Mouse (Mus musculus): ENCODE results near the gene Grin2a. TPM values are rescaled to one million over a fixed set of nuclear protein-coding genes. Genes with fewer than 3 reads are reported as not detected.

The Grin2a gene
- polyA plus RNA-seq, 1 experiment from 2014 or later = 3.6 TPM

DNA sequence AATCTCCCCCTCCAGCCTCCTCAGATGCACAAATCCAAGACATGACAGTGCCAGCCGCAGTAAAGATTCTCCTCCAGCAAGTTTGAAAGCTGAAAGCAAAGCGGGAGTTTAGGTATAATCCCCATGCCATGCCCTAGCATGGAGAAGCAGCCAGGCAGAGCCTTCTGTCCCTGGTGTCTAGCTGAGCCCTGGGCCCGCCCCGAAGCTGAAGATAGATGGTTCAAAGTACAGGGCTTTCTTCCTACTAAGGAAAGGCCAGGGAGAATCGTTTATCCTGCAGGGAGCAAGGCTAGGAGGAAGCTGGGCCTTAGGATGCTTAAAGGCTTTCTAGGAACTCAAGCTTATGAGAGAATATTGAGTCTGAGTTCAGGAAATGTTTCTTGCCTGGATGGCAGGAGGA, 50.5 kb downstream of the Grin2a start:
- Histone ChIP-seq H3K27ac (ENCODE audit: low read length) (no peak overlapping the region), H3K4me2 (ENCODE audit: low read length) (no peak overlapping the region), H3K9me3 (ENCODE audit: control insufficient read depth, low read length) (no peaks in the 10 kb centered on the region), H3K27me3 (replicated peaks; ENCODE audit: control insufficient read depth, insufficient read depth, low read length) (0 out of 2 replicates have a peak, but pooled peaks cover 2% of the 10 kb centered on the region), H3K4me1 (replicated peaks; ENCODE audit: control insufficient read depth, insufficient read depth, low read length) (no peaks in the 10 kb centered on the region), H3K9ac (replicated peaks; ENCODE audit: low read depth, low read length) (no peak overlapping the region), H3K4me3 (replicated peaks; ENCODE audit: low read length) (no peak overlapping the region), H3K36me3 (ENCODE audit: control insufficient read depth, insufficient read depth) (no peaks in the 10 kb centered on the region)
- no peak for ATAC-seq
- 76% methylated on average over 5 of the region's 5 CpGs for WGBS

DNA sequence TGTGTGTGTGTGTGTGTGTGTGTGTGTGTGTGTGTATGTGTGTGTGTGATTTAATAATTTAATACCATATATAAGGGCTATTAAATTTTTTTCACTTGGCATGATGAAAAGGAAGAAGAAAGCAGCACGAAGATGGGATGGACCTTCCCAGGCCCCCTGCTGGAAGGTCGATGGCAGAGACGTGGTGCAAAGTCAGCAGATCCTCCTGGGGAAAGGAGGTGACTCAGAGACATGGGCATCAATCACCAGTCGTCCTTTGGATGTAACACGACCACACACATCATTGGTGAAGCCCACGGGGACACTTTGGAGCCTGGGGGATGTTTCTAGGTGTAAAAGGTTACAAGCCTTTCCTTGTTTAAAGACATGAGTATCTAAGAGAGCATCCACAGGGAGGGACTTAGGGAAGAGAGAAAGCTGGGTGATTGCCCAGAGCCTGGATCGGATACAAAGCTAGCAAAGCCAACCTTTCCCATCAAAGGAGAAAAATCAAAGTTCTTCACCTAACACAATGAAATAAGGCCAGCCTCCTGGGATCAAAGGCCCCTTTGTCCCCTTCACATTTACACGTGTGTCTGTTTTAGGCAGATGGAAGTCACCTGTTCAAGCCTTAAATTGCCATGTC, 53.9 kb downstream of the Grin2a start:
- no peak overlapping the region for H3K27ac ChIP-seq (ENCODE audit: low read length)
- WGBS = 59% methylated on average over 8 of the region's 8 CpGs
- no peaks in the 10 kb centered on the region for H3K36me3 ChIP-seq (ENCODE audit: control insufficient read depth, insufficient read depth)
- no peak for ATAC-seq
- H3K4me2 ChIP-seq (ENCODE audit: low read length) = no peak overlapping the region
- H3K9ac ChIP-seq (replicated peaks; ENCODE audit: low read depth, low read length) = no peak overlapping the region
- H3K4me3 ChIP-seq (replicated peaks; ENCODE audit: low read length) = no peak overlapping the region
- H3K4me1 ChIP-seq (replicated peaks; ENCODE audit: control insufficient read depth, insufficient read depth, low read length) = no peaks in the 10 kb centered on the region
- H3K9me3 ChIP-seq (ENCODE audit: control insufficient read depth, low read length) = no peaks in the 10 kb centered on the region
- H3K27me3 ChIP-seq (replicated peaks; ENCODE audit: control insufficient read depth, insufficient read depth, low read length) = no peaks in the 10 kb centered on the region

DNA sequence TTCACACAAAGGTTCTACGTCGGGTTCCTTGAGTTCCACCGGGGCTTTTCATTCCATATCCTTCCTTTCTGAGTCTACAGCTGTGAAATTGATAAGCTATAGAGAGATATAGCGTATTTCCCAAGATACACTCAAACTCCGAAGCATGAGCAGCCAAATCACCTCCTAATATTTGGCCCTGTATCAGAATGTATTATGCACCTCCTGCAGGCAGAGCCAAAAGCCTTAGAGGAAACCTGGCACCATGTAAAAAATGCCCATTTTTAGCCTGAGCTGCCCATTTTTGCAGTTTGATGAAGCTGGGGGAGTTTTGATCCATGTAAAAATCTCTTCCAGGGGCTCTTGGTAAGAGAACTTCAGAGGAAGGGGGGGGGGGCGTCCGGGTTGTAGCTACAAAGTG, 54.6 kb downstream of the Grin2a start:
- Histone ChIP-seq H3K36me3 (ENCODE audit: control insufficient read depth, insufficient read depth) (no peaks in the 10 kb centered on the region), H3K27me3 (replicated peaks; ENCODE audit: control insufficient read depth, insufficient read depth, low read length) (no peaks in the 10 kb centered on the region), H3K9me3 (ENCODE audit: control insufficient read depth, low read length) (no peaks in the 10 kb centered on the region), H3K27ac (ENCODE audit: low read length) (no peak overlapping the region), H3K4me3 (replicated peaks; ENCODE audit: low read length) (no peak overlapping the region), H3K4me2 (ENCODE audit: low read length) (no peak overlapping the region), H3K9ac (replicated peaks; ENCODE audit: low read depth, low read length) (no peak overlapping the region), H3K4me1 (replicated peaks; ENCODE audit: control insufficient read depth, insufficient read depth, low read length) (no peaks in the 10 kb centered on the region)
- ATAC-seq = no peak
- WGBS = 87% methylated on average over 7 of the region's 7 CpGs

DNA sequence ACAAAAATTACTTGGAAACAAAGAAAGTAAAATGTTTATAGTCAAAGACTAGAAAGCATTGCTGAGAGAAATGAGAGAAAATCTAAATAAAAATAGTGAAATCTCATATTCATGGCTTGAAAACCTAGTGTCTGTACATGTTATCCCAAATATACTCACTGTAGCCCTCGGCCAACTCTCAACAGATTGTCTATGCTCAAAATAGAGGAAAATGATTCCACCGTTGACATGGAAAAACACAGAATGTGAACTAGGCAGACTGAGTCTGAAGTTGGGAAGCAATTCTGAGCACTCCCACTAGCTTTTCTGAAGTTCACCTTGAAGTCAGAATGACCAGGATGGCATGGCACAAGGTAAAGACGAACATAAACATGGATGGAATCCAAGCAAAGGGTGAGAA, 84.7 kb downstream of the Grin2a start:
- ATAC-seq = no peak

DNA sequence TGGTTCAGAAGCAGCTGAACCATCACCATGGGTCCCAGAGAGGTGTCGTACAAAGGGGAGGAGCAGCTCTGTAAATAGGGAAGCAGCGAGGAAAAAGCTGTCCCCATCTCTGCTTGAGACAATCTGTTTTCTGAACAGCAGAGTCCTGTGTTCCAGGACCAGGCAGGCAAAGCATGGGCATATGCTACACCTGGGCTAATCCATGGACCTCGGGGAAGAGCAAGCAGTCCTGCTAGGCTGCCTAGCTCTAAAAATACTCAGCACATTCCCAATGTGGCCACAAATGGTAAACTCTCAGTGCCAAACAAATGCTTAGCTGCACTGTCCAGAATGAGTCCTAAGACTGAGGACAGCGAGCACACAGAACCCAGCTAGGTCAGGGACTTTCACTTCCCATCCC, 86.1 kb downstream of the Grin2a start:
- H3K9ac ChIP-seq (replicated peaks; ENCODE audit: low read depth, low read length) = no peak overlapping the region
- H3K4me2 ChIP-seq (ENCODE audit: low read length) = no peak overlapping the region
- no peak overlapping the region for H3K4me3 ChIP-seq (replicated peaks; ENCODE audit: low read length)
- no peaks in the 10 kb centered on the region for H3K4me1 ChIP-seq (replicated peaks; ENCODE audit: control insufficient read depth, insufficient read depth, low read length)
- no peaks in the 10 kb centered on the region for H3K27me3 ChIP-seq (replicated peaks; ENCODE audit: control insufficient read depth, insufficient read depth, low read length)
- ATAC-seq = no peak
- H3K9me3 ChIP-seq (ENCODE audit: control insufficient read depth, low read length) = no peaks in the 10 kb centered on the region
- no peak overlapping the region for H3K27ac ChIP-seq (ENCODE audit: low read length)
- WGBS = 83% methylated on average over 4 of the region's 4 CpGs
- H3K36me3 ChIP-seq (ENCODE audit: control insufficient read depth, insufficient read depth) = no peaks in the 10 kb centered on the region

More for the DNA sequence above, 84.7 kb downstream of the Grin2a start:
- H3K4me1 ChIP-seq (replicated peaks; ENCODE audit: control insufficient read depth, insufficient read depth, low read length) = no peaks in the 10 kb centered on the region
- no peak overlapping the region for H3K4me2 ChIP-seq (ENCODE audit: low read length)
- H3K4me3 ChIP-seq (replicated peaks; ENCODE audit: low read length) = no peak overlapping the region
- H3K36me3 ChIP-seq (ENCODE audit: control insufficient read depth, insufficient read depth) = no peaks in the 10 kb centered on the region
- H3K27me3 ChIP-seq (replicated peaks; ENCODE audit: control insufficient read depth, insufficient read depth, low read length) = no peaks in the 10 kb centered on the region
- H3K27ac ChIP-seq (ENCODE audit: low read length) = no peak overlapping the region
- no peak overlapping the region for H3K9ac ChIP-seq (replicated peaks; ENCODE audit: low read depth, low read length)
- H3K9me3 ChIP-seq (ENCODE audit: control insufficient read depth, low read length) = no peaks in the 10 kb centered on the region
- 81% methylated on average over 3 of the region's 3 CpGs for WGBS

DNA sequence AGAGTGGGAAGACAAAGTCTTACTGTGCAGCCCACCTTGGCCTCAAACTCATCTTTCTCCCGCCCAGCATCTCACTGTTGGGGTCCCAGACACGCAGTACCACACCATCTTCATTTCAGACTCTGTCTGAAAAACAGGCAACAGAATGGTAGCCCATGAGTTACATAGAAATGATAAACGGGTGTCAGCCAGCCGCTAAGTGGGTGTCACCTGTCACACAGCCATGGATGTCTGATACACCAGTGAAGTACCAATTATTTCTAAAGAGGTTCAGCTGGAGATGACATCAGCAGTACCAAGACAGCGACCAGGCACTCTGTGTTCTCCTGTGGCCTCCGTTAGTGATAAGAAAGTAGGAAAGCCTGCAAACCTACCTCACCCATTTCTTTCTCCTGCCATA, 90.9 kb downstream of the Grin2a start:
- no peaks in the 10 kb centered on the region for H3K27me3 ChIP-seq (replicated peaks; ENCODE audit: control insufficient read depth, insufficient read depth, low read length)
- WGBS = 84% methylated on average over 6 of the region's 6 CpGs
- H3K27ac ChIP-seq (ENCODE audit: low read length) = no peak overlapping the region
- H3K4me2 ChIP-seq (ENCODE audit: low read length) = no peak overlapping the region
- H3K36me3 ChIP-seq (ENCODE audit: control insufficient read depth, insufficient read depth) = no peaks in the 10 kb centered on the region
- H3K4me3 ChIP-seq (replicated peaks; ENCODE audit: low read length) = no peak overlapping the region
- H3K9ac ChIP-seq (replicated peaks; ENCODE audit: low read depth, low read length) = no peak overlapping the region
- H3K4me1 ChIP-seq (replicated peaks; ENCODE audit: control insufficient read depth, insufficient read depth, low read length) = no peaks in the 10 kb centered on the region
- ATAC-seq = no peak
- H3K9me3 ChIP-seq (ENCODE audit: control insufficient read depth, low read length) = no peaks in the 10 kb centered on the region

DNA sequence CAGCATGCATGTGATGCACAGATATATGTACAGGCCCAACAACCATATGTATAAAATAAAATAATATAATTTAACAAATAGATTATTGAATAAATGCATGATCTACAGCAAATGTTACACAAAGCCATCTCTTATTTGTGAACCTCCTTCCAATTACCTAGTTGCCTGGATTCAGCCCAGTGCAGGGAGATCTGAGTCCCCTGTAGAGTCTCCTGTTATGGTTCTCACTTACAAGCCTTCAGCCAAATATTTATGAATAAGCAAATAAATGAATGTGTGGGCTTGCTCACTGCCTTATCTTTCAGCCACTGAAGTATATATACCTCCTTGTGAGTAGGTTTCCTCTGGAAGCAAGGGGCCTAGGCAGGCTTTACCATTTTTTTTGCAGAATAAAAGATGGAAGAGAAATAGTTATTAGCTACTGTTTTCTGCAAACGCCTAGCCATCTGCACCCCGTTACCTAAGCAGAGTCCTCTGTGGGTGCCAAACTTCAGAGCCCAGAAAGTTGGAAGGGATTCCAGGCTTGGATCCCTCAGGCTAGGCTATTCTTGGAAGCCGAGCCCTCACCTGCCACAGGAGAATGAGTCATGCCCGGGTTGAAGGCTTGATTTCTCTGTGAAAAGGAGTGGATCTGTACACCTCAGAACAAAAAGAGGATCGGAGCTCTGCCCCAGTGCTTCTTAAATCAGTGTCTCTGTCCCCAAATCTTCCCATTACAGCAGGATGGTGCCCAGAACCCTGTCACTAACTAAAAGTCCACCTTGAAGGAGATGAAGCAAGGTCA, 92.5 kb downstream of the Grin2a start:
- no peaks in the 10 kb centered on the region for H3K9me3 ChIP-seq (ENCODE audit: control insufficient read depth, low read length)
- WGBS = 75% methylated on average over 5 of the region's 5 CpGs

DNA sequence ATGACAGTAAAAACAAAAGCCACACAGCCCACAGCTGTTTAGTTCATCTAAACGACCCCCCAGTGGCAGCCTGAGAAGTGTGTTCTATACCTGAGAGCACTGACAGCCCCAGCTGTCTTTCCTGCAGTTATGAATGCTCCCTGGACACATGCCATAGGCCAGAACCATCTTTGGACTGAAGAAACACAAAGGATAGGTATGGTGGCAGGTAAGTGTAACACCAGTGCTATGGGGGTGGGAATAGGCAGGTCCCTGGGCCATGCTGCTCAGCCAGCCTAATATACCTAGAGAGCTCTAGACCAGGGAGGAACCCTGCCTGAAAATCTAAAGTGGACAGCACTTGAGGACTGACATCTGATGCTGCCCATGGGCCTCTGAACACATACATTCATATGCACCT, 93.9 kb downstream of the Grin2a start:
- no peak overlapping the region for H3K4me2 ChIP-seq (ENCODE audit: low read length)
- no peaks in the 10 kb centered on the region for H3K36me3 ChIP-seq (ENCODE audit: control insufficient read depth, insufficient read depth)
- H3K4me3 ChIP-seq (replicated peaks; ENCODE audit: low read length) = no peak overlapping the region
- no peaks in the 10 kb centered on the region for H3K4me1 ChIP-seq (replicated peaks; ENCODE audit: control insufficient read depth, insufficient read depth, low read length)
- no peaks in the 10 kb centered on the region for H3K9me3 ChIP-seq (ENCODE audit: control insufficient read depth, low read length)
- no peak for ATAC-seq
- no peak overlapping the region for H3K27ac ChIP-seq (ENCODE audit: low read length)
- no peaks in the 10 kb centered on the region for H3K27me3 ChIP-seq (replicated peaks; ENCODE audit: control insufficient read depth, insufficient read depth, low read length)
- no peak overlapping the region for H3K9ac ChIP-seq (replicated peaks; ENCODE audit: low read depth, low read length)
- 38% methylated on average over 1 of the region's 1 CpGs for WGBS

More for the DNA sequence above, 92.5 kb downstream of the Grin2a start:
- ATAC-seq = no peak
- H3K27ac ChIP-seq (ENCODE audit: low read length) = no peak overlapping the region
- H3K4me2 ChIP-seq (ENCODE audit: low read length) = no peak overlapping the region
- no peak overlapping the region for H3K4me3 ChIP-seq (replicated peaks; ENCODE audit: low read length)
- H3K27me3 ChIP-seq (replicated peaks; ENCODE audit: control insufficient read depth, insufficient read depth, low read length) = no peaks in the 10 kb centered on the region
- H3K4me1 ChIP-seq (replicated peaks; ENCODE audit: control insufficient read depth, insufficient read depth, low read length) = no peaks in the 10 kb centered on the region
- H3K9ac ChIP-seq (replicated peaks; ENCODE audit: low read depth, low read length) = no peak overlapping the region
- no peaks in the 10 kb centered on the region for H3K36me3 ChIP-seq (ENCODE audit: control insufficient read depth, insufficient read depth)

DNA sequence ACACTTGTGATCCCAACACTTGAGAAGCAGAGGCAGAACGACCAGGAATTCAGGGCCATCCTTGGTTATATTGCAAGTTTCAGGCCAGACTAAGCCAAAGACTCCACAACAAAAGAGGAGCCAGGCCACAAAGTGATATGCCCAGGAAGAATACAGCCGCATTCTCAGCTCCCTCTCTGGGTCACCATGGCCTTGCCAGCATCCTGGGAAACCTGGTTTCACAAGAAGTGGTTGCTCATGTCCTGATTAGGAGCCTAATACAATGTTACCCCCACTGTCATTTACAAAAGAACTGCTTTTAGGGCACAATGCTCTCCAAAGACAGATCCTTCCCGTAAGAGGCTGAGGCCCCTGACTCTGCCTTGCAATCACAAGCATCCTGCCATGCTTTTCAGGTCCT, 94.4 kb downstream of the Grin2a start:
- no peaks in the 10 kb centered on the region for H3K36me3 ChIP-seq (ENCODE audit: control insufficient read depth, insufficient read depth)

More for the DNA sequence above, 94.4 kb downstream of the Grin2a start:
- no peak overlapping the region for H3K27ac ChIP-seq (ENCODE audit: low read length)
- H3K9me3 ChIP-seq (ENCODE audit: control insufficient read depth, low read length) = no peaks in the 10 kb centered on the region
- ATAC-seq = no peak
- H3K4me3 ChIP-seq (replicated peaks; ENCODE audit: low read length) = no peak overlapping the region
- WGBS = 75% methylated on average over 3 of the region's 3 CpGs
- H3K4me1 ChIP-seq (replicated peaks; ENCODE audit: control insufficient read depth, insufficient read depth, low read length) = no peaks in the 10 kb centered on the region
- no peak overlapping the region for H3K4me2 ChIP-seq (ENCODE audit: low read length)
- no peaks in the 10 kb centered on the region for H3K27me3 ChIP-seq (replicated peaks; ENCODE audit: control insufficient read depth, insufficient read depth, low read length)
- no peak overlapping the region for H3K9ac ChIP-seq (replicated peaks; ENCODE audit: low read depth, low read length)

Data from forebrain, embryonic 16.5 days (tissue).